Mouse (Mus musculus) lung, postnatal 36 days (tissue): Measurements from ENCODE around the gene Fam92a.
"Not testable (repeated sequence)": the region's sequence is repeated elsewhere in the genome, so short reads cannot be mapped to it uniquely, and the experiment has no call there.

Source experiments
- DNase-seq: peaks from one replicate; pipeline ENCODE4 v3.0.0; 2022; ENCODE audit warnings: mixed read lengths

Gene Fam92a

GRCm38 (mm10) chr4:12171318-12172091 lies at the start of gene Fam92a:
Gene Fam92a (minus strand): TSS chr4:12172015.
- DNase-seq: peak; percentile 67

GRCm38 (mm10) chr4:12178992-12179391 lies 7.2 kb upstream of the Fam92a start:
- no peak for DNase-seq

- DNase-seq: peak; percentile 3
Observed at GRCm38 (mm10) chr4:12170986-12171317, 863 bp downstream of the Fam92a start.

- DNase-seq: no peak
Observed at GRCm38 (mm10) chr4:12147660-12148059, 24.2 kb downstream of the Fam92a start.

GRCm38 (mm10) chr4:12141516-12141915 lies 30.3 kb downstream of the Fam92a start:
- DNase-seq: not testable (repeated sequence)

- peak; percentile 4 for DNase-seq
Observed at GRCm38 (mm10) chr4:12140592-12141062, 31.2 kb downstream of the Fam92a start.

- DNase-seq: peak; percentile 75
Observed at GRCm38 (mm10) chr4:12140141-12140567, 31.7 kb downstream of the Fam92a start, which contains the start of gene Rbm12b1. Gene Rbm12b1 (plus strand): TSS chr4:12140264.
